In the genomic region with DNA sequence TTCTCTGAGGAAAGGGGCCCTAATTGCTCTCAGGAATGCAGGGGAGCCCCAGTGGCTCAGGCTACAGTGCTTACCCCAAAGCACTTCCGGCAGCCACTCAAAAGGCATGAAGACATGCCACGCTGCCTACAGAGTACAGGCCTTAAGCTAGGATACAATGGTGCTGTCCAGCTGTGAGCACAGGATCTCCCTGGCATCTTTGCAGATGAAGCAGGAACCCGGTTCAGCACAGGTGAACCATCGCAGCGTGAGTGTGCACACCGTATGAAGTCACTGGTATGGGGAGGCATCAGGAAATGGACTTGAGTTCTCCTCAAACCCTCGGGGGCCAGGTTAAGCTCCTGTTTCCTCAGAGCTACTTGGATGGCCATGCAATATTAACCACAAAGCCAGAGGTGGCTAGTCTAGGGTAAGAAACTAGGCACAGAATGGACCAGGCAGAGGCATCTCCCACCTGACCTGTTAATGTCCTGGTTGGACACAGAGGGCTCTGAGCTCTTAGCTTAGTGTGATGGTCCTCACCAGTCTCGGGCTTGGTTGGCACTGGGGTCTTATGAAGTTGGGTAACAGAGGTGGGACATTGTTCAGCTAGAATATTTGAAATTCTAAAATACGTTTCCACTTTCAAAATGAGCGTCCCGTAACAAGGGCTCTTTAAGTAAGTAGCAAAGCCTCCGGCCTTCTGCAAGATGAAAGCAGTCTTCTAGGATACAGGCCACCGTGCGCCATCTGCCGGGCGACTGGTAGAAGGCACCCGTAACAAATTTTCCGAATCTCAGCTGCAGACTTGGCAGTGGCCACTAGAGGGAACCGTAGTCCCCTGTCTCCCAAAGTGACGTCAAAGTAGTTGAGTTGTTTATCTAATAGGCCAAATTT, we compare ENCODE assay signal across 8 mouse cellular contexts.
DNase-seq lines count a peak whose midpoint lies in the region; ATAC-seq lines count a peak whose summit lies in the region.

No protein-coding gene starts in this region.

- DNase-seq in NIH3T3 (ENCODE audit: low read depth), result peak; percentile 80
- DNase-seq in cerebellum, adult 9-10 months, result peak; percentile 88
- DNase-seq in layer of hippocampus, postnatal 10 days (ENCODE audit: low spot score in 2 of 2), result peak; percentile 92 to 94
- peak; percentile 86 for DNase-seq in lung, postnatal 10 days
- DNase-seq in retina, adult 2 months (ENCODE audit: low read depth, low spot score), result peak; percentile 58
- DNase-seq in thymus, postnatal 14 days, result peak; percentile 72

- no peak overlapping the region for H3K9ac ChIP-seq in hindbrain, embryonic 13.5 days

- H3K27me3 ChIP-seq in hindbrain, embryonic 13.5 days, result no peaks in the 10 kb centered on the region

- WGBS in hindbrain, embryonic 13.5 days, result 39% methylated on average over 20 of the region's 20 CpGs

- peak; percentile 96 for ATAC-seq in frontal cortex, adult (ENCODE audit: low TSS enrichment)
- ATAC-seq in hindbrain, embryonic 13.5 days (ENCODE audit: low FRiP score), result peak; percentile 76

- no peaks in the 10 kb centered on the region for H3K36me3 ChIP-seq in hindbrain, embryonic 13.5 days

- peaks cover 3% of the 10 kb centered on the region; the same call in 1 of the 2 replicates for H3K4me1 ChIP-seq in hindbrain, embryonic 13.5 days (replicated peaks)

- H3K9me3 ChIP-seq in hindbrain, embryonic 13.5 days, result no peaks in the 10 kb centered on the region

- H3K27ac ChIP-seq in hindbrain, embryonic 13.5 days, result no peak overlapping the region

- no peak overlapping the region for H3K4me3 ChIP-seq in hindbrain, embryonic 13.5 days

- no peak overlapping the region for H3K4me2 ChIP-seq in hindbrain, embryonic 13.5 days
